Mouse (Mus musculus) forebrain, embryonic 14.5 days (tissue): ENCODE results near the gene Map4k3. TPM values are rescaled to one million over a fixed set of nuclear protein-coding genes. Genes with fewer than 3 reads are reported as not detected.

ENCODE experiments used
- ATAC-seq: fragments of 200-750 bp; cut with Nextera tagmentation; 2 replicates; pipeline ENCODE4 v1.8.0; 2017; ENCODE audit warnings: mild to moderate bottlenecking, moderate library complexity
- DNase-seq: peaks from one replicate; pipeline ENCODE4 v3.0.0-alpha.2; 2015; ENCODE audit warnings: low spot score
- H3K27ac ChIP-seq: fragments of 300-500 bp; sonication (generic); 2 replicates; pipeline ENCODE4 v1.5.1; 2014; ENCODE audit warnings: low read depth, mild to moderate bottlenecking, control low read depth, low read length, moderate library complexity
- H3K27me3 ChIP-seq: fragments of 300-500 bp; sonication (generic); replicated peaks from 2 replicates; pipeline ENCODE4 v1.6.1; 2014; ENCODE audit warnings: low read length, control low read depth, mixed read lengths; ENCODE audit not compliant: control insufficient read depth, insufficient read depth
- H3K36me3 ChIP-seq: fragments of 300-500 bp; sonication (generic); 2 replicates; pipeline ENCODE4 v1.6.1; 2014; ENCODE audit warnings: low read length, control low read depth; ENCODE audit not compliant: control insufficient read depth, insufficient read depth
- H3K4me1 ChIP-seq: fragments of 300-500 bp; sonication (generic); 2 replicates; pipeline ENCODE4 v1.6.1; 2014; ENCODE audit warnings: antibody characterized with exemption, low read length, control low read depth; ENCODE audit not compliant: control insufficient read depth, insufficient read depth
- H3K4me2 ChIP-seq: fragments of 300-500 bp; sonication (generic); 2 replicates; pipeline ENCODE4 v1.6.1; 2014; ENCODE audit warnings: mild to moderate bottlenecking, control low read depth, low read length
- H3K4me3 ChIP-seq: fragments of 300-500 bp; sonication (generic); 2 replicates; pipeline ENCODE4 v1.5.1; 2014; ENCODE audit warnings: low read depth, low read length, control low read depth
- H3K9ac ChIP-seq: fragments of 300-500 bp; sonication (generic); 2 replicates; pipeline ENCODE4 v1.6.1; 2014; ENCODE audit warnings: mild to moderate bottlenecking, low read length, control low read depth, moderate library complexity
- H3K9me3 ChIP-seq: fragments of 300-500 bp; sonication (generic); replicated peaks from 2 replicates; pipeline ENCODE4 v1.6.1; 2016; ENCODE audit warnings: low read length, control low read depth, mixed read lengths; ENCODE audit not compliant: control insufficient read depth
- WGBS: fragments of 180-500 bp; shearing (Covaris S2); extraction: QIAGEN DNeasy Blood & Tissue Kit; methylation state at CpG from one replicate; pipeline ENCODE4 v1.1.7; 2014; 5-methylcytosine and 5-hydroxymethylcytosine counted together
- polyA plus RNA-seq: library from polyadenylated mRNA; unstranded; fragments of >200 nt; fragmentation: Nextera tagmentation; extraction: Ambion mirVana; gene quantifications from 2 replicates; pipeline ENCODE4 v1.2.1, GENCODE M21; 2014

Gene Map4k3
- polyA plus RNA-seq, 1 experiment from 2014 or later, result 30.7 TPM

DNA sequence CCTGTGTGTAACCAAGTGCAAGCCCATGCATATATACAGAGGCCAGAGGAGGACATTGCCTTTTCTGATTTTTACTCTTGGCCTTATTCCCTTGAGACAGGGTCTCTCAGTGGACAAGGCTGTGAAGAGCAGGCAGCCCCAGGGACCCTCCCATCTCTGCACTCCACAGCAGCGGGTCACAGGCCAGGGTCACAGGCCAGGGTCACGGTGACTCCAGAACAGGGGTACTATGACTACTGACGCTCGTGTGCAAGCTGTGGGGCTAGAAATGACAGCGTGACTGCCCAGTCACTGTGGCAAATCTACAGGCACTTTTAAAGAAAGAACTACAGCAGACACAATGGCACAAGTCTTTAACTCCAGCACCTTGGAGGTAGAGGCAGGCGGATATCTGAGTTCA, 50.1 kb downstream of the Map4k3 start:
- Histone ChIP-seq H3K27me3 (no peaks in the 10 kb centered on the region), H3K9me3 (no peaks in the 10 kb centered on the region), H3K4me3 (no peak overlapping the region), H3K4me2 (no peak overlapping the region), H3K4me1 (no peaks in the 10 kb centered on the region), H3K36me3 (peaks cover 3% of the 10 kb centered on the region; the same call in 1 of the 2 replicates), H3K27ac (no peak overlapping the region), H3K9ac (no peak overlapping the region)
- DNase-seq, result no peak
- ATAC-seq, result no peak
- WGBS, result 85% methylated on average over 6 of the region's 6 CpGs

DNA sequence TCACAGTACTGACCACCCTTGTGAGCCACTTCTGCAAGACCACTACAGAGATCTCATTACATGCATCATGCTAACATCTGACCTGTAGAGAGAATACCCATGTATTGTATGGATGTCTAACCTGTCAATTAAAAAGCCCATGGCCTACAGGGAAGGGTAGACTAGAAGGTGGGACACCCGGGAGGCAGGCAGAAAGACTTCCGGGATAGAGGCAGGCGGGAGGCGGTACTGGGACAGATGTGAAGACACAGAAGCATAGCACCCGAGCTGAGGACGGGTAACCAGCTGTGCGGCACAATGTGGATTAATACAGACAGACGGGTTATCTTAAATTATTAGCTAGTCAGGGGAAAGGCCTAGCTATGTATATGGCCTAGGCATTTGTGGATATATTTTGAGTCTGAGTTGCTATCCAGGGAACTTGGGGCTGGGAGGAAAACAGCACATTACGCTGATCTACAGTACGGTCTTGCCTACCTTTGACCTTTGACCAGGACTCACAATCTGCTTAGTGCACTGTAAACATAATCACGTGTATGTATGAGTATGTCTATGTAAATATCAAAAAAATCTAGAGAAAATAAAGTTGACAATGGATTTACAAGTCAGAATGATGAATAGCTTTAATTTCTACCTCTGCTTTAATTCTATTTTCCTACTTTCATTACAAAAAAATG, 51.3 kb downstream of the Map4k3 start:
- 78% methylated on average over 11 of the region's 11 CpGs for WGBS
- H3K4me3 ChIP-seq, result no peak overlapping the region

DNA sequence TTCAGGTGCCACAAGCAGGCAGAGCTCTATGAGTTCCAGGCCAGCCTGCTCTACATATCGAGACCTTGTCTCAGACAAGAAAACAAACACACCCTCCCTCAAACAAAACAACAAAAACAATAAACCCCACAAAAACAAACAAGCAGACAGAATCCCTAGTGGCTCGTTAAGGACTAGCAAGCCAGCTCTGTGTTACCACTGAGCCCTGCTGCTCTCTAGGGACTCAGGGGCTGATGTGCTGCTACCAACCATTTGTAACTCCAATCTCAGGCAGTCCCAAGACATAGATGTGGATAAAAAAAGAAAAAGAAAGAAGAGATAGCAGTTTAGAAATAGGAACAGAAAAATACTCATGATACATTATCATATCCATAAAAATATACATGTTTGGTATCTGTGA, 52.1 kb downstream of the Map4k3 start:
- H3K4me3 ChIP-seq, result no peak overlapping the region
- H3K4me2 ChIP-seq, result no peak overlapping the region
- ATAC-seq, result no peak
- H3K9me3 ChIP-seq, result no peaks in the 10 kb centered on the region
- no peaks in the 10 kb centered on the region for H3K27me3 ChIP-seq
- H3K36me3 ChIP-seq, result peaks cover 3% of the 10 kb centered on the region; the same call in 1 of the 2 replicates
- H3K27ac ChIP-seq, result no peak overlapping the region
- no peak overlapping the region for H3K9ac ChIP-seq
- no peak for DNase-seq
- no peaks in the 10 kb centered on the region for H3K4me1 ChIP-seq
- 50% methylated on average over 2 of the region's 2 CpGs for WGBS

More for the DNA sequence above, 51.3 kb downstream of the Map4k3 start:
- Histone ChIP-seq H3K4me1 (no peaks in the 10 kb centered on the region), H3K4me2 (no peak overlapping the region), H3K9ac (no peak overlapping the region), H3K27me3 (no peaks in the 10 kb centered on the region), H3K36me3 (peaks cover 3% of the 10 kb centered on the region; the same call in 1 of the 2 replicates), H3K27ac (no peak overlapping the region), H3K9me3 (no peaks in the 10 kb centered on the region)
- peak; percentile 34; the same call in 1 of the 2 replicates for ATAC-seq
- no peak for DNase-seq

DNA sequence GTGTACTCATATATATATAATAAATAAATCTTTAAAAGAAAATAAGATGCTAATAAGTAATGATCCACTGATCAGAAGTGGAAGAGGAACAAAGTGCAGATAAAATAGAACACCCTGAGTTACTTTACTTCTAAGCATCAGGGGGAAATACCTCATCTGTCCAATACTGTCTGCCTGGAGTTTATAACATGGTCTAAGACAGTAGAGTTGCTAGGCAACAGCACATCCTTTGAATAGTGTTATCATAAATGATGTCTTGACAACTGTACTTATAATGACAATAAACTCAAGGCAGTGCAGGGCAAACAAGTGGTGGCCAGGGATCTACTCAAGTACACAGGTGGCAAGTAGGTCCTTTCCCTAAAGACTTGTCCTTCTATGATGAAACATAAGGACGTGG, 57.9 kb downstream of the Map4k3 start:
- no peak for ATAC-seq
- 94% methylated on average over 1 of the region's 1 CpGs for WGBS
- H3K4me1 ChIP-seq, result no peaks in the 10 kb centered on the region
- H3K27ac ChIP-seq, result no peak overlapping the region
- no peak overlapping the region for H3K4me3 ChIP-seq
- H3K4me2 ChIP-seq, result no peak overlapping the region
- H3K27me3 ChIP-seq, result no peaks in the 10 kb centered on the region
- no peaks in the 10 kb centered on the region for H3K9me3 ChIP-seq
- H3K36me3 ChIP-seq, result no peaks in the 10 kb centered on the region
- no peak for DNase-seq
- H3K9ac ChIP-seq, result no peak overlapping the region

DNA sequence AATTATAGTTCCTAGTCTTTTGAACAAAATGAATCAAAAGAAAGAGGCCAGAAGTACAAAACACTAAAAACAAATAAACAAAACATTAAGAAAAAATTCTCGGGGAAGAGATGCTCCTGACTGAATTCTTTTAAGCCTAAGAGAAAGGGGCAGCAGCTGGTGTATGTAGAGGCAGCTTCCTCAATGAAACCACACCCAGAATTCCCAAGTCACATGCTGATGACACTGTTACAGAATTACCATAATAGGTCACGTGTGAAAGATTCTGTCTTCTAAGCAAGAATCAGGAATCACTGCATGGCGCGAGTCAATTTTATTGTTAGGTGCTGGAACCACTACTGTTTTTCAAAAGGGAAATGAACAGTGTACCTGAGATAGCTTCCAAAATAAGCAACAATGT, 64.7 kb downstream of the Map4k3 start:
- Histone ChIP-seq H3K4me3 (no peak overlapping the region), H3K4me2 (no peak overlapping the region), H3K36me3 (0 out of 2 replicates have a peak, but pooled peaks cover 2% of the 10 kb centered on the region), H3K9me3 (no peaks in the 10 kb centered on the region), H3K27me3 (no peaks in the 10 kb centered on the region), H3K27ac (no peak overlapping the region), H3K9ac (no peak overlapping the region), H3K4me1 (peaks cover 2% of the 10 kb centered on the region; the same call in 1 of the 2 replicates)
- ATAC-seq, result no peak
- 86% methylated on average over 4 of the region's 4 CpGs for WGBS
- no peak for DNase-seq

DNA sequence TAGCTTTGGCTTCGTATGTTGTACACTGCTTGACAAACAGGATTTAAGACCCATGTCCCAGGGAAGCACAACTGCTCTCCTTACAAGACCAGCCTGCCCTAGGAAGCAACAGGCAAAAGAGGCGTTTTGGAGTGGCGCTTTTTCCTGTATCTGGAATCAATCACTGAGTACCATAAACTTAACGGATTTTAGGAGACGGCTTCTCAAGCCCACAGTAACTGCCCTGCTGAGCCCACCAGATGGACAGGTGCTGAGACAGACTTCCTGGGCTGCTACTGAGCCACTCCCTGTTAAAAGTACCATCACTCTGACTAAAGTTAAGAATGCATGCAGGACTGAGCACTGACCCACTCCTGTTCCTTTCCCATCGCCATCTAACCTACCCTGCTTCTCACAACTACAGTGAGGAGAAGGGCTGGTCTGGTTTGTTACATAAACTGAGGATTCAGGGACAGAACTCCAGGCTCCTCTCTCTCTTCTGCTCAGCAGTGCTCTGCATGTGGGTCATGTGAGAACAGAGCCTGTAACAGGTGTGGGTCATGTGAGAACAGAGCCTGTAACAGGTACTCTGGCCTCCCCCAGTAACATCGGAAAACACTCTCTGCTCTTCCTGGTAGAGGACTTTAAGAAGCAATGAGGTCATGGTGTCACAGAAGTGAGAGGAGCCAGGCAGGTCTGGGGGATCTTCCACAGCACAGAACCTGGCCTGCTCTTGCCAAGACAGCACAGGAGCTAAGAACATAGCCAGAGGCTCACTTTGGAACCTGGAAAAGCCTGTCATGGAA, 65.3 kb downstream of the Map4k3 start:
- Histone ChIP-seq H3K4me3 (no peak overlapping the region), H3K9ac (no peak overlapping the region), H3K27me3 (no peaks in the 10 kb centered on the region), H3K27ac (no peak overlapping the region), H3K4me2 (no peak overlapping the region), H3K4me1 (peaks cover 2% of the 10 kb centered on the region; the same call in 1 of the 2 replicates), H3K9me3 (no peaks in the 10 kb centered on the region), H3K36me3 (0 out of 2 replicates have a peak, but pooled peaks cover 2% of the 10 kb centered on the region)
- 93% methylated on average over 7 of the region's 7 CpGs for WGBS
- no peak for ATAC-seq
- no peak for DNase-seq

DNA sequence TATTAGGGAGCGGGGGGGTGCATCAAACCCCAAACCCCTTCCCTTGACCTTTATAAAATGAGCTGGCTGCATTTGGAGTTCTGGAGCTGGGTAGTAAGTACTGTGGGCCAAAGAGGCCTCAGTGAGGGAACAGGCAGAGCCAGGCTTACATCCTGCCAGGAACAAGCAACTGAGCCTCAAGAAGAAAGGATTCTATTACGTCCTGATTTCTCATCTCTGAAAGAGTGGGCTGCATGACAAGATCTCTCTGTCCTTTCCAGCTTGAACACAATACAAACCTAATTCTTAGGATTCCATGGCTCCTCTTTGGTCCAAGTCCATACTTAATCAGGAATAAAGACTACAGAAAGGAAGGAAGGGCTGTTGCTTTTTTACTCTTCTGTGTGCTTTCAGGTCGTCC, 66.4 kb downstream of the Map4k3 start:
- Histone ChIP-seq H3K9ac (no peak overlapping the region), H3K9me3 (no peaks in the 10 kb centered on the region), H3K4me1 (peaks cover 2% of the 10 kb centered on the region; the same call in 1 of the 2 replicates), H3K36me3 (0 out of 2 replicates have a peak, but pooled peaks cover 2% of the 10 kb centered on the region), H3K27me3 (no peaks in the 10 kb centered on the region), H3K27ac (no peak overlapping the region), H3K4me2 (no peak overlapping the region), H3K4me3 (no peak overlapping the region)
- DNase-seq (no peak), ATAC-seq (no peak)
- whole genome bisulfite sequencing, result 76% methylated on average over 3 of the region's 3 CpGs

DNA sequence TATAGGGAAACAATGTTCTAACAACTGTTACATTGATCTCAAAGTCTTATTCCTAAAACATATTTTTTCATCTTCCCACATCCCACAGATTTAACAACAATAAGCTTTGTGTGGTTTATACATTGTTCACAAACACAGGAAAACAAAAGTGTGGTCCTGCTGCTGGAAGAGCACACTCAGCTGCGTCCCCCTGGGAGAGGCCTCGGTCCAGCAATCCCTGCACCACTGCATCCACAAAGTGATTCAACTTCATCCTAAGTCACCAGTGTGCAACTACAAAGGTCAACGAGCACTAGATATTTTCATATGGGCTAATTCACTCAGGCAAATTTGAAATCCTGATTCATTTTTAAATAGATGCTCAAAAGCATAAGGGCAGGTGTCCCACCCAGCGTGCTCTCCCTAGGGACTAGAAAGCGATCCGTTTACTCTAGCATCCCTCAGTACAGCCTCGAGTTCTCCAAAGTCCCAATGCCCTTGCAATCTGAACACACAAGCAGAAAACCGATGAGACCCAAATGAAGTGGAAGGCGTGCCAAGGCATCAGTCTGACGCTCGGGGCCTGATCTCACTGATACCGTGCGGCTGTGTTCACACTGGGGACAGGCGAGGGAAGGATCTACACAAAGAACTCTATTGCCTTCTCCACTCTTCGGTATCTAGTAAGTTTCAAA, 67.4 kb downstream of the Map4k3 start:
- Histone ChIP-seq H3K4me2 (no peak overlapping the region), H3K9ac (no peak overlapping the region), H3K4me3 (no peak overlapping the region), H3K27ac (peak overlapping the region; percentile 35; the same call in 1 of the 2 replicates), H3K4me1 (peaks cover 2% of the 10 kb centered on the region; the same call in 1 of the 2 replicates), H3K27me3 (no peaks in the 10 kb centered on the region), H3K36me3 (0 out of 2 replicates have a peak, but pooled peaks cover 2% of the 10 kb centered on the region), H3K9me3 (no peaks in the 10 kb centered on the region)
- DNase-seq (peak; percentile 22), ATAC-seq (no peak)
- WGBS, result 82% methylated on average over 15 of the region's 15 CpGs
